Mouse (Mus musculus): ENCODE measurements around the gene Sall4. TPM values are rescaled to one million over a fixed set of nuclear protein-coding genes. Genes with fewer than 3 reads are reported as not detected.

The Sall4 gene
- total and polyA plus RNA-seq, 3 experiments = not detected

GRCm38 (mm10) chr2:168803849-168804248, 36.1 kb upstream of the Sall4 start:
- no peaks in the 10 kb centered on the region for H3K27me3 ChIP-seq (ENCODE audit: control insufficient read depth in 1 of 2, insufficient read depth in 2 of 2, low read length in 2 of 2)
- no peaks in the 10 kb centered on the region for H3K79me2 ChIP-seq (ENCODE audit: control insufficient read depth, insufficient read depth, low read length, poor library complexity)
- H3K4me1 ChIP-seq (ENCODE audit: control insufficient read depth in 1 of 2, insufficient read depth in 2 of 2, low read length in 2 of 2) = no peaks in the 10 kb centered on the region
- H3K4me3 ChIP-seq (ENCODE audit: control insufficient read depth in 1 of 2, insufficient read depth in 1 of 2, low read depth in 2 of 2, low read length in 2 of 2) = no peak overlapping the region
- no peak for DNase-seq (ENCODE audit: low read depth, low spot score)
- no peaks in the 10 kb centered on the region for H3K36me3 ChIP-seq (ENCODE audit: control insufficient read depth in 1 of 2, insufficient read depth in 2 of 2, low read length in 2 of 2)
- no peaks in the 10 kb centered on the region for H3K9me3 ChIP-seq (replicated peaks; ENCODE audit: insufficient read depth, low read length)
- H3K9ac ChIP-seq (ENCODE audit: control insufficient read depth, low read depth, low read length, poor library complexity, severe bottlenecking) = no peak overlapping the region
- TF ChIP-seq E2F4 (IDR thresholded peaks at IDR 0.05; ENCODE audit: borderline replicate concordance, low read depth, low read length) (no peak), NELFE (IDR thresholded peaks at IDR 0.05; ENCODE audit: low read depth, low read length) (no peak), HCFC1 (IDR thresholded peaks at IDR 0.05; ENCODE audit: low read depth, low read length) (no peak), CHD1 (IDR thresholded peaks at IDR 0.05; ENCODE audit: low read depth, low read length) (no peak), ZNF384 (IDR thresholded peaks at IDR 0.05; ENCODE audit: low read depth, low read length) (no peak), RCOR1 (IDR thresholded peaks at IDR 0.05; ENCODE audit: low read depth, low read length) (no peak), CHD2 (IDR thresholded peaks at IDR 0.05; ENCODE audit: low read length) (no peak), TCF12 (IDR thresholded peaks at IDR 0.05; ENCODE audit: low read depth, low read length) (no peak), ETS1 (IDR thresholded peaks at IDR 0.05; ENCODE audit: low read depth, low read length) (no peak), GATA1 (IDR thresholded peaks at IDR 0.05; ENCODE audit: low read depth, low read length) (no peak), USF1 (IDR thresholded peaks at IDR 0.05; ENCODE audit: low read depth, low read length) (no peak), ELF1 (IDR thresholded peaks at IDR 0.05; ENCODE audit: low read depth, low read length) (no peak), SIN3A (IDR thresholded peaks at IDR 0.05; ENCODE audit: low read length) (no peak), ZC3H11A (IDR thresholded peaks at IDR 0.05; ENCODE audit: low read depth, low read length) (no peak), MAZ (IDR thresholded peaks at IDR 0.05; ENCODE audit: low read depth, low read length) (no peak), MAFK (IDR thresholded peaks at IDR 0.05; ENCODE audit: borderline replicate concordance, low read depth, low read length) (no peak), MEF2A (IDR thresholded peaks at IDR 0.05; ENCODE audit: extremely low read depth, insufficient replicate concordance, low read depth, low read length, poor library complexity, severe bottlenecking) (no peak)
- H3K27ac ChIP-seq (ENCODE audit: control insufficient read depth, low read depth, low read length) = no peak overlapping the region

- H3K4me3 ChIP-seq (ENCODE audit: control insufficient read depth in 1 of 2, insufficient read depth in 1 of 2, low read depth in 2 of 2, low read length in 2 of 2) = no peak overlapping the region
- no peak overlapping the region for H3K9ac ChIP-seq (ENCODE audit: control insufficient read depth, low read depth, low read length, poor library complexity, severe bottlenecking)
- H3K9me3 ChIP-seq (replicated peaks; ENCODE audit: insufficient read depth, low read length) = no peaks in the 10 kb centered on the region
Observed at GRCm38 (mm10) chr2:168799326-168799725, 31.6 kb upstream of the Sall4 start.

More at GRCm38 (mm10) chr2:168799326-168799725, 31.6 kb upstream of the Sall4 start:
- no peak for TF ChIP-seq NRF1 (IDR thresholded peaks at IDR 0.05; ENCODE audit: insufficient read depth, low read depth, low read length, poor library complexity, severe bottlenecking)
- TF ChIP-seq CTCF (IDR thresholded peaks at IDR 0.05 in 2 of 3, conservative IDR thresholded peaks at IDR 0.05 in 1 of 3; ENCODE audit: control insufficient read depth in 1 of 3, insufficient read depth in 1 of 3, low read depth in 2 of 3, low read length in 3 of 3, poor library complexity in 1 of 3, severe bottlenecking in 1 of 3) = no peak
- no peak for TF ChIP-seq MAX (IDR thresholded peaks at IDR 0.05; ENCODE audit: low read length)
- TF ChIP-seq JUND (IDR thresholded peaks at IDR 0.05; ENCODE audit: low read depth, low read length) = no peak
- TF ChIP-seq TBP (IDR thresholded peaks at IDR 0.05; ENCODE audit: low read depth, low read length) = no peak
- no peak for TF ChIP-seq USF2 (IDR thresholded peaks at IDR 0.05; ENCODE audit: borderline replicate concordance in 1 of 2, insufficient read depth in 1 of 2, low read depth in 1 of 2, low read length in 2 of 2)
- no peak for TF ChIP-seq POLR2AphosphoS2 (IDR thresholded peaks at IDR 0.05; ENCODE audit: low read length)
- no peak for TF ChIP-seq EP300 (IDR thresholded peaks at IDR 0.05; ENCODE audit: low read depth in 1 of 2, low read length in 2 of 2)
- no peak for TF ChIP-seq MAFK (IDR thresholded peaks at IDR 0.05; ENCODE audit: borderline replicate concordance, low read depth, low read length)
- TF ChIP-seq BHLHE40 (IDR thresholded peaks at IDR 0.05; ENCODE audit: borderline replicate concordance, low read depth, low read length) = no peak
- TF ChIP-seq ELF1 (IDR thresholded peaks at IDR 0.05; ENCODE audit: low read depth, low read length) = no peak
- TF ChIP-seq TCF12 (IDR thresholded peaks at IDR 0.05; ENCODE audit: low read depth, low read length) = no peak
- no peak for TF ChIP-seq UBTF (IDR thresholded peaks at IDR 0.05; ENCODE audit: borderline replicate concordance, insufficient read depth, low read depth, low read length)
- TF ChIP-seq POLR2AphosphoS5 (IDR thresholded peaks at IDR 0.05; ENCODE audit: borderline replicate concordance, low read depth, low read length) = no peak
- no peak for TF ChIP-seq CHD1 (IDR thresholded peaks at IDR 0.05; ENCODE audit: low read depth, low read length)
- TF ChIP-seq GABPA (IDR thresholded peaks at IDR 0.05; ENCODE audit: low read depth, low read length) = no peak
- no peak for TF ChIP-seq POLR2A (IDR thresholded peaks at IDR 0.05; ENCODE audit: control insufficient read depth in 1 of 2, insufficient read depth in 1 of 2, low read depth in 1 of 2, low read length in 2 of 2, poor library complexity in 1 of 2)
- no peak for TF ChIP-seq USF1 (IDR thresholded peaks at IDR 0.05; ENCODE audit: low read depth, low read length)
- no peak overlapping the region for H3K27ac ChIP-seq (ENCODE audit: control insufficient read depth, low read depth, low read length)
- DNase-seq (ENCODE audit: low read depth, low spot score) = no peak
- no peaks in the 10 kb centered on the region for H3K79me2 ChIP-seq (ENCODE audit: control insufficient read depth, insufficient read depth, low read length, poor library complexity)
- no peaks in the 10 kb centered on the region for H3K27me3 ChIP-seq (ENCODE audit: control insufficient read depth in 1 of 2, insufficient read depth in 2 of 2, low read length in 2 of 2)
- no peaks in the 10 kb centered on the region for H3K36me3 ChIP-seq (ENCODE audit: control insufficient read depth in 1 of 2, insufficient read depth in 2 of 2, low read length in 2 of 2)
- H3K4me1 ChIP-seq (ENCODE audit: control insufficient read depth in 1 of 2, insufficient read depth in 2 of 2, low read length in 2 of 2) = no peaks in the 10 kb centered on the region

All from MEL (cell line).